Mouse (Mus musculus) forebrain, embryonic 11.5 days (tissue): Measurements from ENCODE around the gene Msantd3. TPM values are rescaled to one million over a fixed set of nuclear protein-coding genes. Genes with fewer than 3 reads are reported as not detected.

Source experiments
- ATAC-seq: fragments of 200-750 bp; cut with Nextera tagmentation; replicated peaks from 2 replicates; pipeline ENCODE4 v1.8.0; 2017; ENCODE audit warnings: moderate TSS enrichment; ENCODE audit not compliant: low FRiP score
- DNase-seq: peaks from one replicate; pipeline ENCODE4 v3.0.0-alpha.2; 2017; ENCODE audit warnings: low spot score
- H3K27ac ChIP-seq: fragments of 300-500 bp; sonication (generic); 2 replicates; pipeline ENCODE4 v1.5.1; 2014; ENCODE audit warnings: low read depth, low read length
- H3K27me3 ChIP-seq: fragments of 300-500 bp; sonication (generic); 2 replicates; pipeline ENCODE4 v1.6.1; 2014; ENCODE audit warnings: mild to moderate bottlenecking, low read length, mixed read lengths; ENCODE audit not compliant: control insufficient read depth, insufficient read depth
- H3K36me3 ChIP-seq: fragments of 300-500 bp; sonication (generic); 2 replicates; pipeline ENCODE4 v1.6.1; 2014; ENCODE audit warnings: mild to moderate bottlenecking, low read length, moderate library complexity, mixed read lengths; ENCODE audit not compliant: control insufficient read depth, insufficient read depth
- H3K4me1 ChIP-seq: fragments of 300-500 bp; sonication (generic); replicated peaks from 2 replicates; pipeline ENCODE4 v1.6.1; 2014; ENCODE audit warnings: low read length, mixed read lengths; ENCODE audit not compliant: control insufficient read depth, insufficient read depth
- H3K4me2 ChIP-seq: fragments of 300-500 bp; sonication (generic); 2 replicates; pipeline ENCODE4 v1.6.1; 2014; ENCODE audit warnings: low read depth, mild to moderate bottlenecking, low read length, moderate library complexity, mixed read lengths; ENCODE audit not compliant: severe bottlenecking
- H3K4me3 ChIP-seq: fragments of 300-500 bp; sonication (generic); 2 replicates; pipeline ENCODE4 v1.5.1; 2014; ENCODE audit warnings: low read depth, low read length
- H3K9ac ChIP-seq: fragments of 300-500 bp; sonication (generic); 2 replicates; pipeline ENCODE4 v1.6.1; 2014; ENCODE audit warnings: low read length
- H3K9me3 ChIP-seq: fragments of 300-500 bp; sonication (generic); 2 replicates; pipeline ENCODE4 v1.6.1; 2016; ENCODE audit warnings: low read length, mixed read lengths; ENCODE audit not compliant: control insufficient read depth
- WGBS: fragments of 180-500 bp; shearing (Covaris S2); extraction: QIAGEN DNeasy Blood & Tissue Kit; methylation state at CpG from one replicate; pipeline ENCODE4 v1.1.7; 2014; 5-methylcytosine and 5-hydroxymethylcytosine counted together
- polyA plus RNA-seq: library from polyadenylated mRNA; unstranded; fragments of >200 nt; fragmentation: Nextera tagmentation; extraction: Ambion mirVana; gene quantifications from 2 replicates; pipeline ENCODE4 v1.2.1, GENCODE M21; 2014

Gene Msantd3
- polyA plus RNA-seq, 1 experiment from 2014 or later: 64.0 TPM

- ATAC-seq (no peak), DNase-seq (no peak)
- H3K9me3 ChIP-seq: no peaks in the 10 kb centered on the region
- no peak overlapping the region for H3K4me2 ChIP-seq
- no peaks in the 10 kb centered on the region for H3K4me1 ChIP-seq
- H3K27ac ChIP-seq: no peak overlapping the region
- H3K4me3 ChIP-seq: no peak overlapping the region
- H3K9ac ChIP-seq: no peak overlapping the region
- no peaks in the 10 kb centered on the region for H3K27me3 ChIP-seq
- WGBS: 46% methylated on average over 3 of the region's 3 CpGs
- peaks cover 3% of the 10 kb centered on the region; the same call in 1 of the 2 replicates for H3K36me3 ChIP-seq
Observed at GRCm38 (mm10) chr4:48605650-48606049, 65.9 kb downstream of the Msantd3 start.

DNA sequence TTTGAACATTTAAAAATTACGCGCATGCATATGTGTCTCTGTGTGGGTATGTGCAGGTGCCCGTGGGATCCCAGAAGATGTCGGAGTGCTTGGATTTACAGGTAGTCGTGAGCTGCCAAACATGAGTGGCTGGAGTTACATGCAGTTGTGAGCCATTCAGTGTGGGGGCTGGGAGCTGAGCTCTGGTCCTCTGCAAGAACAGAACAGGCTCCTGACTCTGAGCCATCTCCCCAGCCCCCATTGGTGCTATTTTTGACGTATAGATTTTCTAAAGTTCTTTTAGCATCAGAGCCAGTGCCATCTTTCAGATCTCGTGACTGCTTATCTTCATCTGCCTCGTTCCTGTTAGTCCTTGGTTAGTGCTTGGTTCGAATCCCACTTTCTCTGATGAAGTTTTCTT, 69.8 kb downstream of the Msantd3 start:
- 95% methylated on average over 9 of the region's 9 CpGs for WGBS
- Histone ChIP-seq H3K36me3 (peaks cover 3% of the 10 kb centered on the region; the same call in 1 of the 2 replicates), H3K27ac (no peak overlapping the region), H3K9me3 (no peaks in the 10 kb centered on the region), H3K4me1 (no peaks in the 10 kb centered on the region), H3K4me3 (no peak overlapping the region), H3K27me3 (no peaks in the 10 kb centered on the region), H3K9ac (no peak overlapping the region), H3K4me2 (no peak overlapping the region)
- DNase-seq (no peak), ATAC-seq (no peak)

DNA sequence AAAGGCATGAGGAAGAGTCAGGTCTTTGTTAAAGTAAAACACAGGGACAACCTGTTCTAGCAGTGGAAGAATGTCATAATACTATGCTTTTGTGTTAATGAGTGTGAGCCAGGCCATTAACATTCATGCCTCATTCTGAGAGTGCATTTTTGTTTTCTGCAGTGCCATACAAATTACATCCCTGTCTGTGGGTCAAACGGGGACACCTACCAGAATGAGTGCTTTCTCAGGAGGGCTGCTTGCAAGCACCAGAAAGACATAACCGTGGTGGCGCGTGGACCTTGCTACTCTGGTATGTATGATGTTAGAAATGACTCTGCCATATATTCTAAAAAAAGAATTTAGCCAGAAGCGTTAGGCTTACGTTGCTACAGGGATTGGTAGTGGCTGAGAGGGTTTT, 70.5 kb downstream of the Msantd3 start:
- H3K4me1 ChIP-seq: no peaks in the 10 kb centered on the region
- DNase-seq (no peak), ATAC-seq (no peak)
- H3K27me3 ChIP-seq: no peaks in the 10 kb centered on the region
- H3K36me3 ChIP-seq: peaks cover 3% of the 10 kb centered on the region; the same call in 1 of the 2 replicates
- H3K27ac ChIP-seq: no peak overlapping the region
- H3K9me3 ChIP-seq: no peaks in the 10 kb centered on the region
- H3K4me2 ChIP-seq: no peak overlapping the region
- no peak overlapping the region for H3K9ac ChIP-seq
- 91% methylated on average over 6 of the region's 6 CpGs for WGBS
- H3K4me3 ChIP-seq: no peak overlapping the region

Other genes starting within 250 kb of the Msantd3 start
- gene Tex10, start 66.5 kb upstream of the Msantd3 start, polyA plus RNA-seq: 75.2 and 78.6 TPM in 2 replicates
- 124 and 138 TPM in 2 replicates for gene Tmeff1, start 45.2 kb downstream of the Msantd3 start, polyA plus RNA-seq
- gene Cavin4, start 123.6 kb downstream of the Msantd3 start, polyA plus RNA-seq: 1.0 and 1.3 TPM in 2 replicates